Mouse (Mus musculus) CH12.LX (cell line): ENCODE results near the gene Asic1.

ENCODE experiments used
- BHLHE40 ChIP-seq: IDR thresholded peaks from 2 replicates; pipeline ENCODE4 v1.6.1; 2011; ENCODE audit warnings: mild to moderate bottlenecking, low read depth, low read length, improper control_type of control experiment
- CTCF ChIP-seq, 2 experiments: IDR thresholded peaks in 1 of 2; conservative IDR thresholded peaks in 1 of 2; 2 replicates each; pipeline ENCODE4 v1.5.1; 2011 to 2012; ENCODE audit warnings: low read depth in 2 of 2, low read length in 2 of 2, improper control_type of control experiment in 1 of 2, inconsistent platforms in 1 of 2, mild to moderate bottlenecking in 1 of 2, moderate library complexity in 1 of 2
- HCFC1 ChIP-seq: IDR thresholded peaks from 2 replicates; pipeline ENCODE4 v1.6.1; 2012; ENCODE audit warnings: low read depth, mild to moderate bottlenecking, inconsistent platforms, low read length, improper control_type of control experiment
- POLR2A ChIP-seq: IDR thresholded peaks from 2 replicates; pipeline ENCODE4 v1.6.1; 2011; ENCODE audit warnings: low read depth, mild to moderate bottlenecking, improper control_type of control experiment, low read length
- ZC3H11A ChIP-seq: IDR thresholded peaks from 2 replicates; pipeline ENCODE4 v1.6.1; 2012; ENCODE audit warnings: low read depth, mild to moderate bottlenecking, inconsistent platforms, low read length, improper control_type of control experiment
- ZKSCAN1 ChIP-seq: IDR thresholded peaks from 2 replicates; pipeline ENCODE4 v1.6.1; 2012; ENCODE audit warnings: low read depth, inconsistent platforms, low read length, improper control_type of control experiment, borderline replicate concordance

DNA sequence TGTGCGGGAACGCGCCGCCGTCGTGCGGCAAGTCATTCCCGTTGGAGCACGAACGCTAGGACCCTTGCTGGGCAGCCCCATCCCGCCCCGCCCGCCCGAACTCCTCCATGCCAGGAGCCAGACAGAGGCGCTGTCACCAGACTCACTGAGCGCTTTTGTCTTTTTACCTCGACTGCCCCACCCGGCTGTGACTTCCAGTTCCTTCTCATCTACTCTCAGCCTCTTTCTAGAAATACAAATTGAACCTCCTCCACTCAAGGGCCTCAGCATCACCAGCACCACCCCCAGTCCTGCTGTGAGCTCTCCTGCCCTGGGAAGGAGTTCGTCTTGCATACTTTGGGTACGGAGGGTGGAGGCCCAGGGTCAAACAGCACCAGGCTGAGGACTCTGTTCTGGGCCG is 16.3 kb upstream of the Asic1 start:
- no peak for TF ChIP-seq HCFC1
- TF ChIP-seq CTCF (conservative IDR thresholded peaks at IDR 0.05 in 1 of 2, IDR thresholded peaks at IDR 0.05 in 1 of 2; ENCODE audit: low read depth in 2 of 2, low read length in 2 of 2) = no peak
- TF ChIP-seq ZC3H11A = no peak
- TF ChIP-seq ZKSCAN1 = no peak
- no peak for TF ChIP-seq POLR2A
- TF ChIP-seq BHLHE40 = no peak
